Mouse (Mus musculus) MEL (cell line): ENCODE results near the gene Helz. TPM values are rescaled to one million over a fixed set of nuclear protein-coding genes. Genes with fewer than 3 reads are reported as not detected.

ENCODE experiments used
- DNase-seq: peaks from one replicate; pipeline ENCODE4 v3.0.0; 2011; ENCODE audit warnings: low read depth, low spot score
- H3K27ac ChIP-seq: 2 replicates; pipeline ENCODE4 v1.5.1; 2012; ENCODE audit warnings: low read depth, mild to moderate bottlenecking, control low read depth, low read length, moderate library complexity; ENCODE audit not compliant: control insufficient read depth
- H3K27me3 ChIP-seq, 2 experiments: fragments of 150-350 bp in 1 of 2; sonication (generic) in 1 of 2; 2 replicates each; pipeline ENCODE4 v1.6.1; 2012; ENCODE audit warnings: low read length in 2 of 2, mild to moderate bottlenecking in 2 of 2, improper control_type of control experiment in 1 of 2, moderate library complexity in 1 of 2; ENCODE audit not compliant: insufficient read depth in 2 of 2, control insufficient read depth in 1 of 2
- H3K36me3 ChIP-seq, 2 experiments: 2 replicates each; pipeline ENCODE4 v1.6.1; 2012 to 2014; ENCODE audit warnings: low read length in 2 of 2, improper control_type of control experiment in 1 of 2, inconsistent platforms in 1 of 2, mild to moderate bottlenecking in 1 of 2; ENCODE audit not compliant: insufficient read depth in 2 of 2, control insufficient read depth in 1 of 2
- H3K4me1 ChIP-seq, 2 experiments: fragments of 150-350 bp in 1 of 2; sonication (generic) in 1 of 2; 2 replicates each; pipeline ENCODE4 v1.6.1; 2012; ENCODE audit warnings: low read length in 2 of 2, improper control_type of control experiment in 1 of 2, mild to moderate bottlenecking in 1 of 2; ENCODE audit not compliant: insufficient read depth in 2 of 2, control insufficient read depth in 1 of 2
- H3K4me3 ChIP-seq, 2 experiments: fragments of 150-350 bp in 1 of 2; sonication (generic) in 1 of 2; 2 replicates each; pipeline ENCODE4 v1.5.1; 2012; ENCODE audit warnings: low read depth in 2 of 2, low read length in 2 of 2, mild to moderate bottlenecking in 2 of 2, moderate library complexity in 2 of 2, control low read depth in 1 of 2, improper control_type of control experiment in 1 of 2; ENCODE audit not compliant: control insufficient read depth in 1 of 2, insufficient read depth in 1 of 2
- H3K79me2 ChIP-seq: 2 replicates; pipeline ENCODE4 v1.6.1; 2012; ENCODE audit warnings: mild to moderate bottlenecking, low read length, moderate library complexity; ENCODE audit not compliant: control insufficient read depth, poor library complexity, insufficient read depth
- H3K9ac ChIP-seq: 2 replicates; pipeline ENCODE4 v1.6.1; 2012; ENCODE audit warnings: low read depth, mild to moderate bottlenecking, control low read depth, low read length, moderate library complexity; ENCODE audit not compliant: control insufficient read depth, poor library complexity, severe bottlenecking
- H3K9me3 ChIP-seq: fragments of 150-350 bp; sonication (generic); replicated peaks from 2 replicates; pipeline ENCODE4 v1.6.1; 2012; ENCODE audit warnings: mild to moderate bottlenecking, low read length, improper control_type of control experiment, moderate library complexity; ENCODE audit not compliant: insufficient read depth
- CHD1 ChIP-seq: IDR thresholded peaks from 2 replicates; pipeline ENCODE4 v1.6.1; 2012; ENCODE audit warnings: low read depth, mild to moderate bottlenecking, inconsistent platforms, low read length, improper control_type of control experiment
- E2F4 ChIP-seq: IDR thresholded peaks from 2 replicates; pipeline ENCODE4 v1.6.1; 2011; ENCODE audit warnings: low read depth, low read length, improper control_type of control experiment, borderline replicate concordance
- EP300 ChIP-seq, 2 experiments: IDR thresholded peaks; 2 replicates each; pipeline ENCODE4 v1.6.1; 2011; ENCODE audit warnings: improper control_type of control experiment in 2 of 2, low read length in 2 of 2, low read depth in 1 of 2, mild to moderate bottlenecking in 1 of 2
- ETS1 ChIP-seq: IDR thresholded peaks from 2 replicates; pipeline ENCODE4 v1.6.1; 2012; ENCODE audit warnings: low read depth, mild to moderate bottlenecking, inconsistent platforms, low read length, improper control_type of control experiment, moderate library complexity
- JUND ChIP-seq: IDR thresholded peaks from 2 replicates; pipeline ENCODE4 v1.6.1; 2011; ENCODE audit warnings: low read depth, mild to moderate bottlenecking, improper control_type of control experiment, low read length
- MAFK ChIP-seq: IDR thresholded peaks from 2 replicates; pipeline ENCODE4 v1.6.1; 2011; ENCODE audit warnings: low read depth, mild to moderate bottlenecking, low read length, improper control_type of control experiment, borderline replicate concordance
- MAX ChIP-seq: IDR thresholded peaks from 2 replicates; pipeline ENCODE4 v1.6.1; 2011; ENCODE audit warnings: low read length, improper control_type of control experiment
- MEF2A ChIP-seq: IDR thresholded peaks from 2 replicates; pipeline ENCODE4 v1.6.1; 2014; ENCODE audit warnings: low read depth, mild to moderate bottlenecking, inconsistent platforms, low read length, improper control_type of control experiment; ENCODE audit not compliant: poor library complexity, insufficient replicate concordance, severe bottlenecking; ENCODE audit errors: extremely low read depth
- MYC ChIP-seq: IDR thresholded peaks from 2 replicates; pipeline ENCODE4 v1.6.1; 2011; ENCODE audit warnings: low read depth, mild to moderate bottlenecking, low read length, improper control_type of control experiment, moderate library complexity
- POLR2A ChIP-seq, 2 experiments: IDR thresholded peaks; 2 replicates each; pipeline ENCODE4 v1.6.1; 2011 to 2012; ENCODE audit warnings: low read length in 2 of 2, mild to moderate bottlenecking in 2 of 2, control low read depth in 1 of 2, improper control_type of control experiment in 1 of 2, low read depth in 1 of 2, moderate library complexity in 1 of 2; ENCODE audit not compliant: control insufficient read depth in 1 of 2, insufficient read depth in 1 of 2, poor library complexity in 1 of 2
- POLR2AphosphoS5 ChIP-seq: IDR thresholded peaks from 2 replicates; pipeline ENCODE4 v1.6.1; 2012; ENCODE audit warnings: low read depth, borderline replicate concordance, mild to moderate bottlenecking, inconsistent platforms, low read length, moderate library complexity, mixed read lengths
- RAD21 ChIP-seq: IDR thresholded peaks from 2 replicates; pipeline ENCODE4 v1.6.1; 2011; ENCODE audit warnings: mild to moderate bottlenecking, low read depth, low read length, improper control_type of control experiment
- RCOR1 ChIP-seq: IDR thresholded peaks from 2 replicates; pipeline ENCODE4 v1.6.1; 2012; ENCODE audit warnings: low read depth, mild to moderate bottlenecking, inconsistent platforms, low read length, improper control_type of control experiment
- SMC3 ChIP-seq: IDR thresholded peaks from 2 replicates; pipeline ENCODE4 v1.6.1; 2011; ENCODE audit warnings: low read depth, low read length, improper control_type of control experiment
- TBP ChIP-seq: IDR thresholded peaks from 2 replicates; pipeline ENCODE4 v1.8.0; 2011; ENCODE audit warnings: low read depth, low read length, improper control_type of control experiment
- TCF12 ChIP-seq: IDR thresholded peaks from 2 replicates; pipeline ENCODE4 v1.6.1; 2014; ENCODE audit warnings: low read depth, mild to moderate bottlenecking, inconsistent platforms, low read length, improper control_type of control experiment, moderate library complexity
- USF1 ChIP-seq: IDR thresholded peaks from 2 replicates; pipeline ENCODE4 v1.6.1; 2014; ENCODE audit warnings: low read depth, mild to moderate bottlenecking, inconsistent platforms, low read length, improper control_type of control experiment, moderate library complexity
- polyA plus RNA-seq, 2 experiments: library from polyadenylated mRNA; stranded (reverse) in 1 of 2; unstranded in 1 of 2; fragments of >175 nt in 1 of 2; fragments of >200 nt in 1 of 2; gene quantifications; 2 replicates each; pipeline versions ENCODE4 v1.2.1 to v1.2.4; 2012; ENCODE audit warnings: low replicate concordance in 2 of 2, low read depth in 1 of 2; ENCODE audit not compliant: insufficient read length in 2 of 2, insufficient read depth in 1 of 2, missing spikeins in 1 of 2
- total RNA-seq: library from RNA; depleted of rRNA; stranded (reverse); fragments of 300-350 nt; gene quantifications from 2 replicates; pipeline ENCODE4 v1.2.3, GENCODE M21; 2012

The Helz gene
- total and polyA plus RNA-seq, 3 experiments: 15.1 to 41.0 (median 39.9) TPM

DNA sequence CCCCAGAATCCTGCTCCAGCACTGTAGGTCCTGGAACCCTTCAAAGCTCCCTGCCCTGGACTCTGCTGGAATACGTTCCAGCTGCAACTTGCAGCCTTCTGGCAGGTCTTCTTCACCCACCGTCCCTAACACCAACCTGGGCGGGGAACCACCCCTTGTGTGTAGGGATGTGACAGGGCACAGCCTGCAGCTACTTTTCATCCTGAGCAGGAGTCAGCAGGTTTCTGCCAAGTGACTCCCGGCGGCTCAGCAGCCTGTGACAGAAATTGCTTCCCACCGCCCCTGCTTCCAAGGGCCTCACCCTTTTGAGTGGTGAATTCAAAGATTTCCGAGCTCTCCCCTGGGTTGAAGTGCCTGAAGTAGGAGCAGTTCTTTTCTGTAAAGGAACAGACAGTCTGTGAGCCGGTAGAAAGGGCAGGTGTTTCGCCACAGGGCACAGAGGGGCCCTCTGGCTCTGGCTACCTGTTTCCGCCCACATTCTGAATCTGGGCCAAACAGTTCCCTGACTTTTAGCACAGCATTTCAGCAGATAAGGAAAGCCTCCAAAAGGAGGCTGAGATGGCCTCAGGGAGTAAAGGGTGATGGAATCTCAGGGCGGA lies 157.8 kb downstream of the Helz start:
- DNase-seq: no peak
- no peaks in the 10 kb centered on the region for H3K4me1 ChIP-seq
- H3K4me3 ChIP-seq: no peak overlapping the region
- no peaks in the 10 kb centered on the region for H3K79me2 ChIP-seq
- TF ChIP-seq SMC3 (no peak), MAX (no peak), MAFK (no peak), USF1 (no peak), E2F4 (no peak), MEF2A (no peak), RCOR1 (no peak), TBP (no peak), POLR2A (IDR thresholded peaks at IDR 0.05; ENCODE audit: control insufficient read depth in 1 of 2, insufficient read depth in 1 of 2, low read depth in 1 of 2, low read length in 2 of 2, poor library complexity in 1 of 2) (no peak), JUND (no peak), POLR2AphosphoS5 (no peak), ETS1 (no peak), MYC (no peak), EP300 (IDR thresholded peaks at IDR 0.05; ENCODE audit: low read depth in 1 of 2, low read length in 2 of 2) (no peak)
- H3K36me3 ChIP-seq: no peaks in the 10 kb centered on the region
- H3K9ac ChIP-seq: no peak overlapping the region
- H3K9me3 ChIP-seq: no peaks in the 10 kb centered on the region
- H3K27me3 ChIP-seq: no peaks in the 10 kb centered on the region; a peak in 1 of 4 replicates
- no peak overlapping the region for H3K27ac ChIP-seq

DNA sequence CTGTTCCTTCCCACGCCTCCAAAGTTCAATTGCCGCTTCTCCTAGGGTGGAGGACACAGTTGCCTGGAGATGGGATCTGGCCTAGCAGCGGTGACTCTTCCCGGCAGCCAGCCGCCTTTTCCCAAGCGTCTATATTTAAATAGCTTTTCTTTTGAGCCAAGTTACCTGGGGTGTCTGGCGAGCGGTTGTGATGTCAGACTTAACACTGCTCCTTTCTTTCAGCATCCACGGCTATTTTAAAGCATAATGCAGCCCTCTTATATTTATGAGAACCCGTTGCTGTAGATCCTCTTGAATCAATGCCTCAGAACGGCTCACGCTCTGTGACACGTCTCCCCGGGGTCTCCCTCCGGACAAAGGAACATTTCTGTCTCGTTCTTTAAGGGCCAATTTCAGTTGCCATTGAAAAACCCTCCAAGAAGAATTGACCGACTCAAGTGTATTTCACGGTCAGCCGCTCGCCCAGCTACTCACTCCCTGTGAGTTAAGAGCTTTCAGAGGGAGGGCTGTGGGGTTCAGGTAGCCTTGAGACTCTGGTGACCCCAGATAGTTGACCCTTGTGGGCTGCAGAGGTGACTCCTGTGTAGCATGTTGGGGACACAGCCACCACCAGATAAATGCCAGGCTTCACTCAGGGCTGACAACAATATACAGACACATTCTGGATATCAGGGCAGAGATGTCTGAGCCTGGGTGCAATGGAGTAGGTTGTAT lies 160.3 kb downstream of the Helz start:
- Histone ChIP-seq H3K27ac (no peak overlapping the region), H3K36me3 (peaks cover 0 to 14% of the 10 kb centered on the region in 2 experiments; a peak in 2 of 4 replicates), H3K79me2 (no peaks in the 10 kb centered on the region)
- TF ChIP-seq TCF12: no peak
- TF ChIP-seq USF1: no peak
- TF ChIP-seq CHD1: no peak
- TF ChIP-seq RAD21: no peak
- TF ChIP-seq, all 39 proteins: peak for 0
- no peak for DNase-seq
- no peaks in the 10 kb centered on the region for H3K9me3 ChIP-seq
- no peak overlapping the region for H3K9ac ChIP-seq
- peaks cover 8 to 11% of the 10 kb centered on the region in 2 experiments for H3K4me1 ChIP-seq
- no peaks in the 10 kb centered on the region; a peak in 1 of 4 replicates for H3K27me3 ChIP-seq
- H3K4me3 ChIP-seq: no peak overlapping the region
